Comparison of ENCODE assay signal across 9 mouse cellular contexts in genomic region chr13:45577784-45578183, GRCm38 (mm10).
A peak's percentile ranks its signal among the peaks of the same experiment; 100 is the strongest.
DNase-seq lines count a peak whose midpoint lies in the region; ATAC-seq lines count a peak whose summit lies in the region.
"Had no signal": no experiment of that assay in that cellular context is flagged by ENCODE, and none has a peak within 500 bp of the region (broad histone marks: within the 10 kb centered on the region; RNA-seq: fewer than 3 reads in every experiment).

No protein-coding gene starts in this region.

- no peak for ATAC-seq in heart, embryonic 15.5 days (replicated peaks; ENCODE audit: insufficient number of reproducible peaks, insufficient read depth, low FRiP score, low read depth)

- peak overlapping the region; percentile 88 for H3K27ac ChIP-seq in heart, embryonic 15.5 days
- H3K27ac ChIP-seq: neural tube, embryonic 13.5 days had no signal

- H3K36me3 ChIP-seq in heart, embryonic 15.5 days: no peaks in the 10 kb centered on the region
- H3K36me3 ChIP-seq: neural tube, embryonic 13.5 days had no signal

- no peak overlapping the region for H3K4me3 ChIP-seq in heart, embryonic 15.5 days
- H3K4me3 ChIP-seq: neural tube, embryonic 13.5 days had no signal

- intact Hi-C loops in left cerebral cortex, postnatal 4 days (cut with DNase I): no loop called here
- intact Hi-C loops in left cerebral cortex, postnatal 14 days (cut with DNase I): loop anchor here (10.0 kb wide), 1 partner anchor 387 kb away; the partner anchor contains the start of gene Atxn1

- H3K27me3 ChIP-seq in heart, embryonic 15.5 days: no peaks in the 10 kb centered on the region
- H3K27me3 ChIP-seq: neural tube, embryonic 13.5 days had no signal

- peak; percentile 16 for DNase-seq in left cerebral cortex, postnatal 4 days
- DNase-seq in left cerebral cortex, postnatal 14 days (ENCODE audit: low spot score in 2 of 2): no peak
- peak; percentile 20 for DNase-seq in adipocyte (ENCODE audit: low spot score)
- DNase-seq in kidney, postnatal 4 days: peak; percentile 79 to 84
- no peak for DNase-seq in cerebellum, adult 11-12 months
- no peak for DNase-seq in thymus, postnatal 14 days
- DNase-seq in spleen, adult 18-20 months: no peak

- no peak overlapping the region for H3K4me2 ChIP-seq in heart, embryonic 15.5 days
- H3K4me2 ChIP-seq: neural tube, embryonic 13.5 days had no signal

- peaks cover 35% of the 10 kb centered on the region for H3K4me1 ChIP-seq in heart, embryonic 15.5 days (replicated peaks)

- no peaks in the 10 kb centered on the region for H3K9me3 ChIP-seq in heart, embryonic 15.5 days (replicated peaks)
- H3K9me3 ChIP-seq: neural tube, embryonic 13.5 days had no signal

- no peak overlapping the region for H3K9ac ChIP-seq in heart, embryonic 15.5 days
- H3K9ac ChIP-seq: neural tube, embryonic 13.5 days had no signal

- 31% methylated on average over 2 of the region's 2 CpGs for WGBS in heart, embryonic 15.5 days

Comparison
In these comparisons a context has a peak if more than half of its experiments do, and no peak if none do; other contexts are left out.
1. DNase-seq: peak in left cerebral cortex, postnatal 4 days (single experiment), adipocyte (single experiment) and kidney, postnatal 4 days (2 of 2); none in left cerebral cortex, postnatal 14 days (0 of 2), cerebellum, adult 11-12 months (single experiment), thymus, postnatal 14 days (single experiment) and spleen, adult 18-20 months (0 of 2).